Mouse (Mus musculus) kidney, embryonic 15.5 days (tissue): ENCODE measurements around the gene Otud7b. TPM values are rescaled to one million over a fixed set of nuclear protein-coding genes. Genes with fewer than 3 reads are reported as not detected.
"Not testable (repeated sequence)": the region's sequence is repeated elsewhere in the genome, so short reads cannot be mapped to it uniquely, and the experiment has no call there.

Experiments used
- ATAC-seq: fragments of 200-750 bp; cut with Nextera tagmentation; replicated peaks from 2 replicates; pipeline ENCODE4 v1.8.0; 2017; ENCODE audit warnings: moderate TSS enrichment; ENCODE audit not compliant: low FRiP score
- H3K27ac ChIP-seq: fragments of 300-500 bp; sonication (generic); 2 replicates; pipeline ENCODE4 v1.5.1; 2015; ENCODE audit warnings: mild to moderate bottlenecking, inconsistent platforms
- H3K27me3 ChIP-seq: fragments of 300-500 bp; sonication (generic); 2 replicates; pipeline ENCODE4 v1.6.1; 2015; ENCODE audit warnings: inconsistent platforms
- H3K36me3 ChIP-seq: fragments of 300-500 bp; sonication (generic); 2 replicates; pipeline ENCODE4 v1.6.1; 2015; ENCODE audit warnings: inconsistent platforms
- H3K4me1 ChIP-seq: fragments of 300-500 bp; sonication (generic); 2 replicates; pipeline ENCODE4 v1.6.1; 2015; ENCODE audit warnings: inconsistent platforms
- H3K4me2 ChIP-seq: fragments of 300-500 bp; sonication (generic); 2 replicates; pipeline ENCODE4 v1.6.1; 2015; ENCODE audit warnings: moderate library complexity, mild to moderate bottlenecking, inconsistent platforms
- H3K4me3 ChIP-seq: fragments of 300-500 bp; sonication (generic); replicated peaks from 2 replicates; pipeline ENCODE4 v1.5.1; 2015; ENCODE audit warnings: mild to moderate bottlenecking, inconsistent platforms
- H3K9ac ChIP-seq: fragments of 300-500 bp; sonication (generic); 2 replicates; pipeline ENCODE4 v1.6.1; 2015; ENCODE audit warnings: mild to moderate bottlenecking, inconsistent platforms
- H3K9me3 ChIP-seq: fragments of 300-500 bp; sonication (generic); replicated peaks from 2 replicates; pipeline ENCODE4 v1.6.1; 2016; ENCODE audit warnings: inconsistent platforms
- WGBS: fragments of 180-500 bp; shearing (Covaris S2); methylation state at CpG from one replicate; pipeline ENCODE4 v1.1.7; 2015; ENCODE audit warnings: mixed read lengths; 5-methylcytosine and 5-hydroxymethylcytosine counted together
- polyA plus RNA-seq: library from polyadenylated mRNA; unstranded; fragments of >200 nt; fragmentation: Nextera tagmentation; extraction: Ambion mirVana; gene quantifications from 2 replicates; pipeline ENCODE4 v1.2.1, GENCODE M21; 2015

The Otud7b gene
- polyA plus RNA-seq, 1 experiment from 2014 or later = 21.0 TPM

GRCm38 (mm10) chr3:96172197-96173178 is 68.2 kb downstream of the Otud7b start, which contains the start of gene Sf3b4:
Gene Sf3b4 (plus strand): TSS chr3:96172332.
- Histone ChIP-seq H3K27ac (peak within 1 kb of the TSS; percentile 99), H3K27me3 (no peaks in the 10 kb centered on the region), H3K4me3 (peak within 1 kb of the TSS; percentile 64), H3K36me3 (peaks cover 62% of the 10 kb centered on the region), H3K4me1 (peaks cover 41% of the 10 kb centered on the region), H3K4me2 (peak within 1 kb of the TSS; percentile 84), H3K9ac (peak within 1 kb of the TSS; percentile 82), H3K9me3 (no peaks in the 10 kb centered on the region)
- under 1% methylated on average over 53 of the region's 58 CpGs for WGBS
- ATAC-seq = peak; percentile 93

- Histone ChIP-seq H3K36me3 (peaks cover 62% of the 10 kb centered on the region), H3K27me3 (no peaks in the 10 kb centered on the region), H3K4me3 (peak overlapping the region; percentile 64), H3K27ac (0 out of 2 replicates have a peak overlapping the region, but pooled peaks have one; percentile 99), H3K4me1 (peaks cover 41% of the 10 kb centered on the region), H3K9me3 (no peaks in the 10 kb centered on the region), H3K4me2 (peak overlapping the region; percentile 84), H3K9ac (peak overlapping the region; percentile 82)
- no peak for ATAC-seq
- 38% methylated on average over 7 of the region's 7 CpGs for WGBS
These were observed 68.9 kb downstream of the Otud7b start for GRCm38 (mm10) chr3:96173185-96173584.

- Histone ChIP-seq H3K4me3 (peak overlapping the region; percentile 18), H3K4me1 (peaks cover 41% of the 10 kb centered on the region), H3K36me3 (peaks cover 65% of the 10 kb centered on the region), H3K4me2 (peak overlapping the region; percentile 84; the same call in 1 of the 2 replicates)
- 82% methylated on average over 4 of the region's 4 CpGs for WGBS
- not testable (repeated sequence) for H3K9ac ChIP-seq, H3K9me3 ChIP-seq, ATAC-seq, H3K27me3 ChIP-seq, H3K27ac ChIP-seq
These were observed 69.7 kb downstream of the Otud7b start for GRCm38 (mm10) chr3:96174042-96174441.

- Histone ChIP-seq H3K27me3 (no peaks in the 10 kb centered on the region), H3K9me3 (no peaks in the 10 kb centered on the region), H3K4me1 (peaks cover 40% of the 10 kb centered on the region), H3K4me3 (no peak overlapping the region), H3K27ac (no peak overlapping the region), H3K9ac (no peak overlapping the region), H3K4me2 (no peak overlapping the region), H3K36me3 (peaks cover 59% of the 10 kb centered on the region)
- ATAC-seq = no peak
- WGBS = 96% methylated on average over 6 of the region's 6 CpGs
These were observed 70.9 kb downstream of the Otud7b start for GRCm38 (mm10) chr3:96175251-96175650.

GRCm38 (mm10) chr3:96178427-96178826 is 74.1 kb downstream of the Otud7b start:
- Histone ChIP-seq H3K27ac (no peak overlapping the region), H3K9ac (no peak overlapping the region), H3K4me2 (no peak overlapping the region), H3K4me3 (no peak overlapping the region), H3K36me3 (peaks cover 56% of the 10 kb centered on the region), H3K4me1 (peaks cover 48% of the 10 kb centered on the region), H3K27me3 (no peaks in the 10 kb centered on the region), H3K9me3 (no peaks in the 10 kb centered on the region)
- WGBS = 91% methylated on average over 4 of the region's 4 CpGs
- no peak for ATAC-seq

GRCm38 (mm10) chr3:96178902-96179301 is 74.6 kb downstream of the Otud7b start:
- H3K4me2 ChIP-seq = no peak overlapping the region
- H3K36me3 ChIP-seq = peaks cover 54% of the 10 kb centered on the region
- H3K27ac ChIP-seq = no peak overlapping the region
- H3K27me3 ChIP-seq = no peaks in the 10 kb centered on the region
- H3K4me1 ChIP-seq = peaks cover 44% of the 10 kb centered on the region
- ATAC-seq = no peak
- H3K9me3 ChIP-seq = no peaks in the 10 kb centered on the region
- no peak overlapping the region for H3K4me3 ChIP-seq
- 83% methylated on average over 2 of the region's 2 CpGs for WGBS
- H3K9ac ChIP-seq = no peak overlapping the region

- H3K9ac ChIP-seq = no peak overlapping the region
- H3K27me3 ChIP-seq = no peaks in the 10 kb centered on the region
- no peak overlapping the region for H3K4me3 ChIP-seq
- H3K27ac ChIP-seq = no peak overlapping the region
- H3K4me2 ChIP-seq = no peak overlapping the region
- no peak for ATAC-seq
- 71% methylated on average over 4 of the region's 4 CpGs for WGBS
- peaks cover 37% of the 10 kb centered on the region for H3K4me1 ChIP-seq
- no peaks in the 10 kb centered on the region for H3K9me3 ChIP-seq
- H3K36me3 ChIP-seq = peaks cover 48% of the 10 kb centered on the region
These were observed 75.2 kb downstream of the Otud7b start for GRCm38 (mm10) chr3:96179531-96179930.

GRCm38 (mm10) chr3:96180727-96181477 is 76.6 kb downstream of the Otud7b start, which contains the start of gene Sv2a:
Gene Sv2a (plus strand): TSS chr3:96181151.
- H3K9ac ChIP-seq = peak within 1 kb of the TSS; percentile 56
- H3K4me2 ChIP-seq = peak within 1 kb of the TSS; percentile 93
- no peaks in the 10 kb centered on the region for H3K9me3 ChIP-seq
- H3K36me3 ChIP-seq = peaks cover 35% of the 10 kb centered on the region
- ATAC-seq = 0 out of 2 replicates have a peak, but pooled peaks have one; percentile 9
- no peak within 1 kb of the TSS for H3K27ac ChIP-seq
- H3K4me3 ChIP-seq = peak within 1 kb of the TSS; percentile 58
- WGBS = under 1% methylated on average over 18 of the region's 23 CpGs
- H3K27me3 ChIP-seq = no peaks in the 10 kb centered on the region
- H3K4me1 ChIP-seq = peaks cover 29% of the 10 kb centered on the region

GRCm38 (mm10) chr3:96181510-96182381 is 77.4 kb downstream of the Otud7b start:
- Histone ChIP-seq H3K4me2 (peak overlapping the region; percentile 93), H3K36me3 (peaks cover 26% of the 10 kb centered on the region), H3K27me3 (no peaks in the 10 kb centered on the region), H3K9me3 (no peaks in the 10 kb centered on the region), H3K9ac (no peak overlapping the region), H3K4me3 (peak overlapping the region; percentile 58), H3K27ac (peak overlapping the region; percentile 55; the same call in 1 of the 2 replicates), H3K4me1 (peaks cover 26% of the 10 kb centered on the region)
- 37% methylated on average over 12 of the region's 12 CpGs for WGBS
- ATAC-seq = 0 out of 2 replicates have a peak, but pooled peaks have one; percentile 34

GRCm38 (mm10) chr3:96182382-96182776 is 78.1 kb downstream of the Otud7b start:
- H3K9ac ChIP-seq = no peak overlapping the region
- WGBS = 16% methylated on average over 4 of the region's 4 CpGs

GRCm38 (mm10) chr3:96192977-96193376 is 88.7 kb downstream of the Otud7b start:
- no peak overlapping the region for H3K4me3 ChIP-seq
- no peaks in the 10 kb centered on the region; the same call in 1 of the 2 replicates for H3K36me3 ChIP-seq
- no peak overlapping the region for H3K27ac ChIP-seq
- no peaks in the 10 kb centered on the region for H3K27me3 ChIP-seq
- H3K4me1 ChIP-seq = peaks cover 15% of the 10 kb centered on the region
- H3K9me3 ChIP-seq = no peaks in the 10 kb centered on the region
- WGBS = 60% methylated on average over 12 of the region's 12 CpGs
- H3K9ac ChIP-seq = 0 out of 2 replicates have a peak overlapping the region, but pooled peaks have one; percentile 7
- no peak overlapping the region for H3K4me2 ChIP-seq
- no peak for ATAC-seq

More at GRCm38 (mm10) chr3:96182382-96182776, 78.1 kb downstream of the Otud7b start:
- Histone ChIP-seq H3K4me3 (0 out of 2 replicates have a peak overlapping the region, but pooled peaks have one; percentile 58), H3K4me1 (peaks cover 26% of the 10 kb centered on the region), H3K36me3 (peaks cover 22% of the 10 kb centered on the region), H3K27me3 (no peaks in the 10 kb centered on the region), H3K4me2 (peak overlapping the region; percentile 93), H3K9me3 (no peaks in the 10 kb centered on the region), H3K27ac (peak overlapping the region; percentile 55)
- no peak for ATAC-seq
